Mouse (Mus musculus): ENCODE results near the gene Pirb.
"Not testable (repeated sequence)": the region's sequence is repeated elsewhere in the genome, so short reads cannot be mapped to it uniquely, and the experiment has no call there.

The Pirb gene

GRCm38 (mm10) chr7:3720268-3720667 is at the start of gene Pirb:
Pirb (minus strand) TSS chr7:3720391.
- DNase-seq (ENCODE audit: low spot score in 2 of 2) = not testable (repeated sequence)

GRCm38 (mm10) chr7:3732675-3733074 is 12.5 kb upstream of the Pirb start:
- DNase-seq (ENCODE audit: low spot score in 2 of 2) = not testable (repeated sequence)

DNA sequence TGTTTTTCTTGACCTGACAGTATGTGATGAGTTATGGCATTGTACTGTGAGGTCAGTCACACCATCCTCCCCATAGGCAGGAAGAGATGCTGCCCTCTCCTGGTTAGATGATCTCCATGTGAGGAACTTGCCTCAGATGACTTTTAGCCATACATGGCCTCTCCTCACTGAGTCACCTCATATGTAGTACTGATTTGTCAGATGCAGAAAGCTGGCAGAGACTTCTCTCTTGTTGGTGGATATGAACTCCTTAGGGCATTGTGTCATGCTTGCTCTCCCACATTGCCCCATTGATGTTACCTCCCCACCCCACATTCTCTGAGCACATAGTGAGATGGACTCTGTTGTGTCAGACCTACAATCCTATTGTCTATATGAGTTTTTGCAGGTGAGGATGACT is 5.3 kb upstream of the Pirb start:
- not testable (repeated sequence) for DNase-seq (ENCODE audit: low spot score in 2 of 2)

- DNase-seq (ENCODE audit: low spot score in 2 of 2) = no peak
These were observed 4.9 kb downstream of the Pirb start for GRCm38 (mm10) chr7:3715249-3715648.

GRCm38 (mm10) chr7:3712264-3712942 is 7.8 kb downstream of the Pirb start:
- DNase-seq (ENCODE audit: low spot score in 2 of 2) = no peak

DNA sequence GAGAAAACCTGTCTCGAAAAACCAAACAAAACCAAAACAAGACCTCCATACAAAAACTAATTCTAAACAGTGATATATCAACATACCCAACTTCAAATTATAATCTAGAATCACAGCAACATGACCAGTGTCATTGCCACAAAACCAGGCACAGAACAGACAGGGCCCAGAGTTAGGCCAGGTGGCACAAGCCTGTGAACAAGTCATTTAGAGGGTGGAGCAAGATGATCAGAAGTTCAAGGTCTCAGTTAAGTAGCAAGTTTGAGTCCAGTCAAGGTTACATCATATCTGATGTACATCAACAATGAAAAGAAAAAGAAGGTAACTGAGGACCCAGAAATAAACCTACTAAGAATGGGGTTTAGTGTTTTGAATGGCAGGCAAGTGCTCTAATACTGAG is 11.2 kb downstream of the Pirb start:
- no peak for DNase-seq (ENCODE audit: low spot score in 2 of 2)

DNA sequence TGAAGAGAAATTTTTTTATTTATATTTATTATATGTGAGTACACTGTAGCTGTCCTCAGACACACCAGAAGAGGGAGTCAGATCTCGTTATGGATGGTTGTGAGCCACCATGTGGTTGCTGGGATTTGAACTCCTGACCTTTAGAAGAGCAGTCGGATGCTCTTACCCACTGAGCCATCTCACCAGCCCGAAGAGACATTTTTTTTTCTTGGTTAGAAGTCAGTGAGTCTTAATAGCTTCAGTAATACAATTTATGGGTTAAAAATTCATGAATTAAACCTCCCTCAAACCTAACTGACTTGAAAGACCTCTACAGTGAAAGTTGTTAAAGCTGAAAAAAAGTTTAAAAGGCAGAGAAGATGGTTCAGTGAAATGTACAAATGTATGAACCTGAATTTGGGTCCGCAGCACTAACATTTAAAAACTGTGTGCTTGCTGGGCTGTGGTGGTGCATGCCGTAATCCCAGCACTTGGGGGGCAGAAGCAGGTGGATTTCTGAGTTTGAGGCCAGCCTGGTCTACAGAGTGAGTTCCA is 11.7 kb downstream of the Pirb start:
- DNase-seq (ENCODE audit: low spot score in 2 of 2) = not testable (repeated sequence)

DNA sequence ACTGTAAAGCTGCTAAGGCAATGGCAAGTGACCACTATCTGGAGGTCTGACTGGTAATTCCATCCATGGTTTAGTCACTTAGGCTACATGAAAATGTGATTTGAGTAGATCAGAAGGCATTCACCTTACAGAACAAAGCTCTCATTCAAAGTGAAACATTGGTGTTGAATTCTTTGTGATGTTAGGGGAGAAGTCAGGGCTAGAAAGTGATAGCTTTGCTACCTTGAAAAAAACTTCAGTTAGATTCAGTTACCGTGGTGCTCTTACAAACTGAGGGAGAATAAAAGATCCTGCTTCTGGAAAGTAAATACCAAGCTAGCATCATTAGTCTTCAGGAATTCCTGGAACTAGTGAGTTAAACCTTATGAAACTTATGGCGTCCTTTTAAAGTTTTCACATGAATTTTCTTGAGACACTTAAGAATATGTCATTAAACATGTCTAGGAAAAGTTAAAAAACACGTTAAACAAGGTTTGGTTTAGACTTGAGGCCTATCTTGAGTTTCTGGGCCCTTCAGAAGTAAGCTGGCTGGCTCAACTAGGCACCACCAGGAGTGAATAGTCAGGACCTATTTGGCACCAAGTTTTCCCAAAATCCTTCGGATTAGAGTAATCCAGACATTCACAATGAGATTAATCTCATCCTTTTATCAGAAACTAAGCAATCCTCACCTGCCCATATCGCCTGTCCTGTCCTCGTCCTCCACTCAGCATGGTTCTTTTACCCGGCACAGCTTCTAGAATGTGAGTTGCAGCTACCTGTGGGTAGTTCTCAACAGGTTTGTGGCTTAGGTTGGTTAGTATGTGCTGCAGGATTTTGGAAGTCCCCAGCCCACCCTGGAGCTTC is 12.4 kb downstream of the Pirb start:
- no peak for DNase-seq (ENCODE audit: low spot score in 2 of 2)

DNA sequence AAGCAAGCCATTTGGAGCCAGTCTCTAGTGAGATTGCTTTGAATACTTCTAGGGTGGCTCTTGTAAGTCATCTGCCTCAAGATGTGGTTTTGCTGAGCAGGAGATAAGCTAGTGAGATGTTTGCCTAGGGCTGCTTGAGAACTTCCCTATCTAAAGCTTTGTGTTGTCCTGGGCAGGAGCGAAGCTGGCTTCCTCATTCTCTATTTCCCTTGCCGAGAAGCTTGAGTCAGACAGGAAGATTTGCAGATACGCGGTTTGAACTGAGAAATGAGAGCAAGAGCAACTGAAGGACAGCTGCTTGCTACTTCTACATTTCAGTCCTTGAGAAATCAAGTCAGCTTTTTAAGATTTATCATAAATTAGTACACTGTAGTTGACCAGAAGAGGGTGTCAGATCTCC is 13.2 kb downstream of the Pirb start:
- no peak for DNase-seq (ENCODE audit: low spot score in 2 of 2)

DNA sequence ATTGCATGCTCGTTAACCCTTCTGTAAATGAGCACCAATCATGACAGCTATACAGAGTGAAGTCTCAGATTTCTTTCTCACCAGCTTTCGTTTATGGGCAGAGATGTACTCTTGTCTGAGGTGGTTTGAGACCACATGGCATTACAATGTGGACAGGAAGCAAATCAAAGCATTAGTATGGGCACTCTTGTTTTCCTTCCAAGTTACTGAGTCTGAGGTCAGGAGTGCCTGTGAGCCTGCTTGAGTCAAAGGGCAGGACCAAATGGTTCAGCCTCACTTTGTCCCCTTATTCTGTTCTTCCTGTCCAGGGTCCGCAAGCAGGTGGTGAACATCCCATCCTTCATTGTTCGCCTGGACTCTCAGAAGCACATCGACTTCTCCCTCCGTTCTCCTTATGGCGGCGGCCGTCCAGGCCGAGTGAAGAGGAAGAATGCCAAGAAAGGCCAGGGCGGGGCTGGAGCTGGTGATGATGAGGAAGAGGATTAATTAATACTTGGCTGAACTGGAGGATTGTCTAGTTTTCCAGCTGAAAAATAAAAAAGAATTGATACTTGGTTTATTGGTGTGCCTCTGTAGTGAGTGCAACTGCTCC is 13.8 kb downstream of the Pirb start:
- DNase-seq (ENCODE audit: low spot score in 2 of 2) = no peak

DNA sequence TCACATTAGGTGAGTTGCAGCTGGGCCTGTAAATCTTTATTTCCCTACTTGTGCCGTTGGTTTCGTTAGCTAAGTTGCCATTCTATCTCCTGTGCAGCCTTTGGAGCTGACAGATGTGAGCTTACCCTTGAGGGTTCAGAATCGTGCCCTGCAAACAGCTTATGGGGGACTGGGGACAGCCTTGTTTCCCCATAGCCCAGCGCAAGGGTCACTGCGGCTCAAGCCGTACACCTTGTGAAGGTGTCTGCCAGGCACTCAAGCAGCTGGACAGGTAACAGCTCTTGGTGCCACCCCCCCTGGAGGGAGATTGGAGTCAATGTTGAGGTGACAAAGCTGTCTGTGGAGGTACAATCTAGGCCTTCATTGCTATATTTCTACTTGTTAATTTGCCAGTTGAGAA is 14.3 kb downstream of the Pirb start:
- DNase-seq (ENCODE audit: low spot score in 2 of 2) = no peak

GRCm38 (mm10) chr7:3705461-3705860 is 14.7 kb downstream of the Pirb start:
- DNase-seq (ENCODE audit: low spot score in 2 of 2) = not testable (repeated sequence)

- DNase-seq (ENCODE audit: low spot score in 2 of 2) = no peak
These were observed 15.7 kb downstream of the Pirb start for GRCm38 (mm10) chr7:3704475-3704874.

GRCm38 (mm10) chr7:3703879-3704441 is 16.2 kb downstream of the Pirb start, which contains the start of gene Rps9:
Rps9 (plus strand) TSS chr7:3703993.
- peak; percentile 97 for DNase-seq (ENCODE audit: low spot score in 2 of 2)

GRCm38 (mm10) chr7:3703148-3703878 is 16.9 kb downstream of the Pirb start:
- no peak for DNase-seq (ENCODE audit: low spot score in 2 of 2)

DNA sequence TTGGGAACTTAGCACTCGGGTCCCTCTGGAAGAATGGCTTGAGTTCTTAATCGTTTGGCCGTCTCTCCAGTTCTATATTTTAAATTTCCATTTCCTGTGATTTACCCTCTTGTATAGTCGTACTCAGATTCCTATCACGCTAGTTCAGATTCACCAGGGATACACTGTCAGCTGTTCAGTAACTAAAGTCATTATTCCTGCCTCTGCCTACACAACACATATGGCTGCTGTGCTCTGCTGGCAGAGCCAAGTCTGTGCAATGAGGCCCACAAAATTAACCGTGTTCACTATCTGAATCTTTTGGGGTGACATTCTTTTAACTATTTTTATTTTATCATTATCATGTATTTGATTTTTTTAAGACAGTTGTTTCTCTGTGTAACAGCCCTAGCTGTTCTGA is 21.7 kb downstream of the Pirb start:
- DNase-seq (ENCODE audit: low spot score in 2 of 2) = no peak

- DNase-seq (ENCODE audit: low spot score in 2 of 2) = not testable (repeated sequence)
These were observed 25.3 kb downstream of the Pirb start for GRCm38 (mm10) chr7:3694949-3695305.

- peak in 1 of 2 experiments; percentile 47 for DNase-seq (ENCODE audit: low spot score in 2 of 2)
These were observed 25.9 kb downstream of the Pirb start for GRCm38 (mm10) chr7:3694076-3694948.

DNA sequence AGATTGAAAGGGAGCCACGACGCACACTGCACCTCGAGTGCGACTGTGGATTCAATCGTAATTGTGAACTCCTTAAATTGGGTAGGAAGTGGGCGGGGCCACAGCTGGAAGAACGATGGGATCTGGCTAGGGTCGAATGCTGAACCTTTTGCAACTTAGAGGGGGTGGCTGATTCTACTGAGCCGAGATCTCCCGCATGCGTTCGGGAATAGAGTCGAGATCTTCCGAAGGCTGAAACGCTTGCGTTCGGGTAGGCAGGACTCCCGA is 26.4 kb downstream of the Pirb start:
- no peak for DNase-seq (ENCODE audit: low spot score in 2 of 2)

DNA sequence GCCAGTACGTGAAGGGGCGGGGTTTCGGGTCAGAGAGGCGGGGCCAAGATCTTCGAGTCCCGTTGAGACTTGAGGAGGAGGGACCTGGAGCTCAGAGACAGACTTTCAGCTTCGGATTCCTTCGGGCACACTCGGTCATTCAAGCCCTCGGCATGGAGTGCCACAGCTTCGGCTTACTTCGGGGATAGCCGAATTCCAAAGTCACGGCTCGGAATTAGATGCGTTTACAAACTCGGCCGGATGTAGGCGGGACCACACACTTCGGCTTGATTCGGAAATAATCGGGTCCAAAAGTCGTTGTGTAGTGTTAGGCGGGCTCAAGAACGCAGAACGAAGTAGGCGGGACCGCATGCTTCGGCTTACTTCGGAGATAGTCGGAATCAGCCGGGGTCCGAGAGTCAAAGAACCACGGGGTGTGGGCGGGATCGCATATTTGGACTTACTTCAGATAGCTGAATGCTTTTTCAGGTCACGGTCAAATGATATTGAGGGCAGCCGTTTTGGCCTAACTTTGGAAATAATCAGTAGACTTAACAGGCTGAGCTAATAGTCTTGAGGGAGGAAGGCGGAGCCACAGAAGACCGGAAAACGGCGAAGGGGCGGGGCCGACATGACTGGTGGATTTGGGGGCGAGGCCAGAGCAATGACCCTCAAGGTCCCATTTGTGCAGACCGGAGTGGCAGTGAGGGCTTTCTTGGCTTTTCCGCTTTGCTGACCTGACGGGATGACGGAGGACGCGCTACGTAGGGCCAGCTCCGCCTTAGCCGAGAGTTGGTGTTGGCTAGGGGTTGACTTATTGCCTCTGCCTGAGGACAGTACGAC is 27.0 kb downstream of the Pirb start, which contains the start of gene Mboat7:
TSS of gene Mboat7 (minus strand) at position 537 of the 822 bp plus-strand sequence.
- peak; percentile 96 for DNase-seq (ENCODE audit: low spot score in 2 of 2)

All from frontal cortex, postnatal 25 days (tissue).